Mouse (Mus musculus): Measurements from ENCODE around the gene 1700013G24Rik.

1700013G24Rik gene

DNA sequence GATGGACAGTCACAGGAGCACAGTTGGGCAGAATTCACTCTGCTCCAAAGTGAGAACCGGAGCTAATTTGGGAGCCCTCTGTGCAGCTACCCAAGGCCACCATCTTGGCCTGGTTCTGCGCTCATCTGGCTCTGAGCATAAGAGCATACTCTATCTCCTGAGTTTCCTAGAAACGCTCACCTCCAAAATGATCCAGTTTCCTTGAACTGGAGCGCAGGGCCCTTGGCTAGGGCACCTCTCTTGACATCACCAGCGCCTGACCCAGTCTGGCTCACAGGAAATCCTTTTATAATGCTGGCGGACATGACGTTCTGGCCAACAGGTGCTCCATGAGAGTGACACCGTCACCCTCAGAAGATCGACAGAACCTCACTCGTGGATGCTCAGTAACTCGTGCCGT, 3.5 kb downstream of the 1700013G24Rik start:
- DNase-seq (ENCODE audit: low spot score in 2 of 2): no peak

- DNase-seq (ENCODE audit: low spot score in 2 of 2): no peak
Observed at GRCm38 (mm10) chr4:137457292-137457691, 4.2 kb downstream of the 1700013G24Rik start.

DNA sequence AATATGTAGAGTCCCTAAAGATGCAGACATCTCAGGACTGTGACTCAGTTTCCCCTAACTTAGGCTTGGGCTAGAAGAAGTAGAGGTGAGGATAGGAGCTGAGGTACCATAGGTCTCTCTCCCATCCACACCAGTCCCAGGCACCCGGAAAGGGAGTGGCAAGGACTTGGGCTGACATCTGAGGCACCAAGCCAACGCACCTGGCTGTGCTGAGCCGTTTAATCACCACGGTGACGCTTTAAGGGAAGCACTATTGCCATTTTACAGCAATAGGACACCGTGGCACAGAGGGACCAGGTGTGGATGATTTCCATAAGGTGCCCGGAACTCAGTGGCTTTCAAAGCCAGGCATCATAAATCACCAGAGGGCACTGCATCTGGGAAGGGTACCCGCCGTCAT, 5.2 kb downstream of the 1700013G24Rik start:
- no peak for DNase-seq (ENCODE audit: low spot score in 2 of 2)

DNA sequence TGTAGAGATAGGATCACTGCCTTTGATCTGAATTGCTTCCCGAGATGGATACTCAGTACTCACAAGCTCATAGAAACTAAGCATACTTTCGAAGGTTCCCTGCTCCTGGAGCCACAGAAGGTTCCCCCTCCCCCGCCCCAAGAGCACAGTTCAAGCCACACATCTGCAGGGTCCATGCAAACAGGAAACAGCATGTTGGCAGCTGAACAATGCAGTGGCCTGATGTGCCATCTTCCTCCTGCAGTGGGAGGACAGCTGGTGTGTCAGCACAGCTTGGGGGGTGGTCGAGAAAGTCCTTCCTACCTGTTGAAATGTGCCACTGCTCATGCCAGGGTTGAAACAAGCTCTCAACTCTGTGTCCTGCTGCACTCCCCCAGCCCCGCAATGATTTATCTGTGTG, 5.8 kb downstream of the 1700013G24Rik start:
- DNase-seq (ENCODE audit: low spot score in 2 of 2): no peak

- DNase-seq (ENCODE audit: low spot score in 2 of 2): no peak
Observed at GRCm38 (mm10) chr4:137460676-137461075, 7.6 kb downstream of the 1700013G24Rik start.

GRCm38 (mm10) chr4:137461217-137461616, 8.1 kb downstream of the 1700013G24Rik start:
- DNase-seq (ENCODE audit: low spot score in 2 of 2): no peak

GRCm38 (mm10) chr4:137461981-137462690, 9.1 kb downstream of the 1700013G24Rik start:
- DNase-seq (ENCODE audit: low spot score in 2 of 2): no peak

DNA sequence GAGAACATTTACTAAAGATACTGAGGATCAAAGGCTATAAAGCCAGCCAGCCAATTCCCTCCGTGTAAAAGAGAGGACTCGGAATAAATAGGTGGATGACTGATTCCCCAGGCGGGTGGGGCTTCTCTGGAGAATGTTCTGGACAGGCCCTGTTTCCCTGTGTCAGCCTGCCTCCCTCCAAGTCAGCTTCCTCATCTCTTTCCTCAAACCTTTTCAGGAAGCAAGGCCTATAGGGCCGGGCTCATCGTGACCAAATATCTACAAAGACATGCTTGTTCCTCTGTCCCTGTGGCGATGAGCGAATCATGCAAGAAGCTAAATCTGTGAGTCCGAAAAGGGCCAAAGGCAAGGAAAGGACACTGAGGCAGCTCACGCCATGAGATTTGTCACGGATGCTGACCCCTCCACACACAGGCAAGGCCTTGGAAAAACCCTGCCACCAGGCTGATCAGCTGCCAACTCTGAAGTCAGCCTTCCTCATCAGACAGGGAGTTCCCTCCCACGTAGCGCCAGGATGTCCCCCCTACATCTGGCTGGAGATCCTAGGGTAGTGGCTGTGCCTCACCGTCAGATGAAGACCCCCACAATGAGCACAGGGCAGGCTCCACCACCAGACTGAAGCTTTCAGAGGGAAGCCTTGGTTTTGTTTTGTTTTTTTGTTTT, 12.2 kb downstream of the 1700013G24Rik start:
- no peak for DNase-seq (ENCODE audit: low spot score in 2 of 2)

DNA sequence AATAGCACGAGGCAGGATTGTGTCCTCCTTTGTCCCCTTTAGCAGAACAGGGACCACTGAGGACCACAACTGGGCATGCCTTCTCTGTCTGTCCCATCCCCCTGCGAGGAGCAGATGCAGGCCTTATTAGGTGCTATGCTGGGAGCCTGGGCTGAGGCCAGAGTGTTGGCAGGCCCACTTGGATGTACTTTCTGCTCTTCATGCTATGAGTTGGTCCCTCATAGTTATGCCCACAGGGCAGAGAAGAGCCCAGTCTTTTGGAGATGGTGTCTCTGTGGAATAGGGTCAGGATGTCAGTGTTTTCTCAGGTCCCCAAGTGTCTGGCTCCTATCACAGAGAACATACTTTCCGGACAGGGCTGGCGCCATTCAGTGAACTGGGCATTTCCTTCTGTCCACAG, 13.9 kb downstream of the 1700013G24Rik start:
- no peak for DNase-seq (ENCODE audit: low spot score in 2 of 2)

DNA sequence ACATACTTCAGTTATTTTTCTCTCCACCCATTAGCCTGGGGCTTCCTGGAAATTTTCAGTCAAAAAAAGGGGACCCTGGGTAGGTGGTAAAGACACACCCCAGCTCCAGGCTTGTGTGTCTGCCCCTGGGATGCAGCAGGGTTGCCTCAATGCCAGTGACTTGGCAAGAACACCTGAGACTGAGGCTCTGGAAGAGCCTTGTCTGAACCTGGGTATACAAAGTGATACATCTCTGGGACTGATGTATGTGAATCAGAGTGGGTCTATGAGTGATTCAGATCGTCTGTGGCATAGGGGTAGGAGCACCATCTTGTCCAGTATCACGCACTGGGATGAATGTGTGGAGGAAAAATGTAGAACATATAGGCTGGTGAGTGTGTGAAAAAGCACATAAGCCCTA, 14.4 kb downstream of the 1700013G24Rik start:
- no peak for DNase-seq (ENCODE audit: low spot score in 2 of 2)

DNA sequence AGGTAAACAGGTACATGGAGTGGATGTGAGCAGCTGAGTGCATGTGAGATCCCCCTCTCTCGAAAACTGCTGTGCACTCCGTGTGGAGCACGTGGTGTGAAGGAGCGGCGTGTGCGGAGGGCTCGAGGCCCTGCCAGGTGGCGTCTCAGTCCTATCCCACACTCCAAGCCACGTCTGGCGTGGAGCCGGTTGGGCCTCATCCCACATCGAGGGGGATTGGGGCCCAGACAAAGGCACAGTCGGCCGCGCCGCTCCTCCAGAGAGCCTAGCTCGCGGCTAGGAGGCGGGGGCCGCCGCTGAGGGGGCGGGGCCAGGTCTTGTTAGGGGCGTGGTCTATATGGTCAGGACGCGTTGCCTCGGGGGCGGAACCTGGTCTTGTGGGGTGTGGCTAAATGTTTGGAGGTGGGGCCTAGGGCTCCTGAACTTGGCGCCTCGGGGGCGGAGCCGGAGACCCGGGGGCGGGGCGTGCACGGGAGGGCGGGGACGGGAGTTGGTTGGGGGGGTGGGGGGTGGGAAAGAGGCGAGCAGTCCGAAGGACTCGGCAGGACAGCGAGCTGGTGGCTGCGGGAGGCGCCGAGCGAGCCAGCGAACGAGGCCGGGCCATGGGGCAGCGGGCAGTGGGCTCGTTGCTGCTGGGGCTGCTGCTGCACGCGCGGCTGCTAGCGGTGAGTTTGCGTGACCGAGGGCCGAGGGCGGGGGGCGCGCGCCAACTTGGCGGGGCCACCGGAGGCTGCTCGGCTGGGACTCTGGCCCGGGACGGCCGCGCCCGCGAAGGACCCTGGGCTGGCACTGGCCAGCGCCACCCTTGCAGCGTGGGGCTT, 15.4 kb downstream of the 1700013G24Rik start, which contains the start of gene Hspg2:
Gene Hspg2, plus strand, starts transcription at position 510 of the 821 bp plus-strand sequence.
- DNase-seq (ENCODE audit: low spot score in 2 of 2): peak; percentile 99

DNA sequence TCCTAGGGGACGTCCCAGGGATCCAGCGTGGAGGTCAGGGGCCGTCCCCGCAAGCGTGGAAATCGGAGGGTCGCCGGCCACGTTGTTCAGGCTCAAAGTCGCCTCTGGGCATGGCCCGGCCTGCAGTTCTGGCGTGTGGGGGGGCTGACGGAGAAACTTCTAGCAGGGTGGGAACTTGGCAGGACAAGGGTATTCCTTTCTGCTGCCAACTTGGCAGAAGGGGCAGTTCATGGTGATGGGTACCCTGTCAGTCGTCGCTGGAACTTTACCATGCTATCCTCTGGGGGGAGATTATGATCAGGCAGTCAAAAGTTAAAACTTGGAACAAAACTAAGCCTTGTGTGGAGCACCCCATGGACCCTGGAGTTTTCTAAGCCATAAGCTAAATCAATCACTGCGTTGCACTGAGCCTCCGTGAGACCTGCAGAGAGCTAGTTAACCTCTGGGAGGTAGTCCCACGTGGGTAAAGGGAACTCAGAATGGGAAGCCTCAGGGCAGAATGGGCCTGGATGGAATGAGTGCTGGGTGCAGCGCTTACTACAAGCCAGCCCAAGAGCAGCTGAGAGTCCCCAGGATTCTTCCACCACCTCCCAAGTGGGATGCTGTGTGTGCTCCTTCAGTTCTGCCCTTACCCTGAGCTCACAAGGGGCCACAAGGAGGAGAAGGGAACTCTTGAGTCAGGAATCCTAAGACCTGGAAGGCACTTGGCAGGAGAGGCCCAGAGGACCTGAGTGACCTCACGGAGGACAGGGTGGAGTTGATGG, 16.2 kb downstream of the 1700013G24Rik start:
- no peak for DNase-seq (ENCODE audit: low spot score in 2 of 2)

GRCm38 (mm10) chr4:137469845-137470692, 17.0 kb downstream of the 1700013G24Rik start:
- no peak for DNase-seq (ENCODE audit: low spot score in 2 of 2)

GRCm38 (mm10) chr4:137470701-137471317, 17.7 kb downstream of the 1700013G24Rik start:
- no peak for DNase-seq (ENCODE audit: low spot score in 2 of 2)

DNA sequence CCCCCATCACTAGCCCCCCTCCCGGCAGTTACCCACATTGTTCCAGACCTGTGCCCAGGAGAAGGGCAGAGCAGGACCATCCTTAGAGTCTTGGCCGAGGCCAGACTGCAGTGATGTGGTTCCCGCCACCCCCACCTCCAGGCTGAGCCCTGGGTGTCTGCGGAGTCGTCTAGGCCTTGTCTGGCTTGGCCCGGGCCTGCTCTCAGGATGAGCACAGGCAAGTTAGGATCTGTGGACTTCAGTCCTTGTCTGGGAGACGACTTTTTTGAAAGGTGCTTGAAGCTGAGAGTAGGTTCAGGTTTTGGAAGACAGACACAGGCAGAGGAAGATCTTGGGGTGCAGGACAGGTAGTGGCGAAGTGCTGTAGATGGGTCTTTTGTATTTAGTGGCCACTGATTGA, 18.2 kb downstream of the 1700013G24Rik start:
- DNase-seq (ENCODE audit: low spot score in 2 of 2): no peak

GRCm38 (mm10) chr4:137473240-137473639, 20.2 kb downstream of the 1700013G24Rik start:
- no peak for DNase-seq (ENCODE audit: low spot score in 2 of 2)

GRCm38 (mm10) chr4:137473701-137474388, 20.8 kb downstream of the 1700013G24Rik start:
- peak in 1 of 2 experiments; percentile 66 for DNase-seq (ENCODE audit: low spot score in 2 of 2)

DNA sequence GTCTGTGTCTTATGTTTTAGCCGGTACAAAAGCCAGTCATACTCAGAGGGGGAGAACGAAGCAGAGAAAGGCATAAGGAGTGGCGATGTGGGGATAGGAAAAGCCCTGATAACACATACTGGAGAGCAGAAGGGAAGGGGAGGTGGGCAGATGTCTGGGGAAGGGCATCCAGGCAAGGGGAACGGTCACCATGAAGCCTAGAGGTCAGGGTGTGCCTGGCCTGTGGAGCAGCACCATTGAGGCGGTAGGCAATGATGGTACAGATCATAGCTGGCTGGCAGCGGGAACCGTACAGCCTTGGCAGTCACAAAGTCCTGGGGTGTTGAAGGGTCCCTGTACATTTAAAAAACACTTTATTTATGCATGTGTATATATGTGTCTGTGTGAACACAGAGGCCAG, 21.6 kb downstream of the 1700013G24Rik start:
- no peak for DNase-seq (ENCODE audit: low spot score in 2 of 2)

DNA sequence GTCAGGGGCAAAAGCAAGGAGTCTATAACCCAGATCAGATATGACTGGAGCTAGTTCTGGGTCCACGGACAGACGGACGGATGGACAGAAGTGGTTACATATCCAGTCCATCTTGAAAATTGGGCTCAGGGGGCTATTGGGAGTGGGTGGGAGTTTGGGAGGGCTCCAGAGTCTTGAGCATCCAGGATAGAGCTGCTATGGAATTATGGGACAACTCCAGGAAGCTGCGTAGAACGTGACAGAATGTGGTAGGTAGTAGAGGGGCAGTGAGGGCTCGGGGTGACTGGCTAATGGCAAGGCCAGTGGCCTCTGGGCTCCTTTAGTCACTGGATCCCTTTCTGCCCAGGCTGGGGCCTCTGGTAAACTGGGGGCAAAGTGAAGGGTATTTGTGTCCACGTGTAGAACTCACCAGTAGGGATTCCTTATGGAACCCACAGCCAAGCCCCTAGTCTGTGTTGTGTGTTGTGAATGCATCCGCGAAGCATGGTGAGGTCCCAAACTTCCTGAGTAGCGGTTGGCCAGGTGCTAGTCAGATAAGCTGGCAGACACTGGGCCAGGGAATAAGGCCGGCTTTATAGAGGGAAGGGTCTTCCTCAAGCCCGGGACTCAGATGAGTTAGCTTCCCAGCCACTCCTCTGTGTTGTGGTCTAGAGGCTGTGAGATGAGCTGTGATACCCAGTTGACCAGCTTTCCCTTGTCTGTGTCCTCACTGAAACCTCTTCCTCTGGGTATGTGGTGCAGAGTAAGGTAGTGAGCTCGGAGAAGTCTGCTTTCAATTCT, 22.4 kb downstream of the 1700013G24Rik start:
- DNase-seq (ENCODE audit: low spot score in 2 of 2): no peak

Measured in urinary bladder, postnatal 4 days (tissue).